Mouse (Mus musculus): ENCODE measurements around the gene Cdkl2.

DNA sequence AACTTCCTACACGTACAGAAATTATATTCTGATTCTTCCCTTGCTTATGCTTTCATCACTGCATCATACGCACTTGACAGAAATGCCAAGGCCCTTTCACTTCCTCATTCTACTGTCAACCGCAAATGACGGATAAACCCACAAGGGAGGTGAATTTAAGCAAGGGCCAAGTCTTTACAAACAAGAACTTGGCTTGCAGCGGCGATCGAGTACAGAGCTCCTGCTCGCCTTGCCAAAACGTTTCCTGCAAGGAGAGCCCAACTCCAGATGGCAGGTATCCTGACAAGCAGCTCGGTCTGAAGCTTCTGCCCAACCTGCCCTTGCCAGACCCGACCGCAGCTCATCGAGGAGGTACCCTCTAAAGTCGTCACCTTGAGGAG, 81.4 kb downstream of the Cdkl2 start:
- TF ChIP-seq CTCF (conservative IDR thresholded peaks at IDR 0.05; ENCODE audit: insufficient read depth, insufficient read length, low read depth, low read length) (no peak), POLR2A (IDR thresholded peaks at IDR 0.05; ENCODE audit: low read depth, low read length) (no peak)

Measured in kidney, adult 2 months (tissue).